Mouse (Mus musculus) olfactory bulb, adult 2 months (tissue): ENCODE results near the gene G530012D18Rik.
"Not testable (repeated sequence)": the region's sequence is repeated elsewhere in the genome, so short reads cannot be mapped to it uniquely, and the experiment has no call there.

ENCODE experiments used
- CTCF ChIP-seq: fragments of 200-500 bp; IDR thresholded peaks from 2 replicates; pipeline ENCODE4 v1.5.1; 2012; ENCODE audit warnings: low read depth, mild to moderate bottlenecking, low read length, moderate library complexity; ENCODE audit not compliant: insufficient read depth
- POLR2A ChIP-seq: fragments of 200-500 bp; IDR thresholded peaks from 2 replicates; pipeline ENCODE4 v1.6.1; 2012; ENCODE audit warnings: mild to moderate bottlenecking, low read depth, low read length, moderate library complexity; ENCODE audit not compliant: insufficient read depth

DNA sequence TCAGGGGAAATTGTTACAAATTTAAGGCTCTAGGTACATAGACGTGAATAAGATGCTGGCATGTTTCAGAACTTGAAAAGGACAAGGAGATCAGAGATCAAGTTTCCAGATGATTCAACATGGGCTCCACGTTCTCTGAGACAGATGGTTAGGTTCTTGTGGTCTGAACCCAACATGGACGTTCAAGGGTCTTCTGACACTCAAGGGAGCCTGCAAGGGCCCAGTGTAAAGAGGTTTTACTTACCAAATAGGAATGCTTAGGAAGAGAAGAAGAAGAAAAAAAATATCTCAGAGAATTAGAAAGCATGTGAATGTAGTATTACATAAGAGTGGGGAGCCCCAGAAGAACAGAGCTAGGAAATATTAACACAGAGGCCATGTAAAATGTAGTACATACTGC is 40.3 kb downstream of the G530012D18Rik start:
- not testable (repeated sequence) for TF ChIP-seq CTCF, POLR2A
